Mouse (Mus musculus): ENCODE data around the gene Ftsj1. TPM values are rescaled to one million over a fixed set of nuclear protein-coding genes. Genes with fewer than 3 reads are reported as not detected.

Gene Ftsj1
- total and polyA plus RNA-seq, 3 experiments, result 17.0 to 31.6 (median 22.3) TPM

- Histone ChIP-seq H3K36me3 (replicated peaks in 1 of 2; ENCODE audit: control insufficient read depth in 1 of 2, insufficient read depth in 1 of 2, low read length in 1 of 2) (no peaks in the 10 kb centered on the region), H3K4me1 (ENCODE audit: control insufficient read depth in 1 of 2, insufficient read depth in 2 of 2) (no peaks in the 10 kb centered on the region), H3K27ac (ENCODE audit: insufficient read depth, low read depth) (no peak overlapping the region), H3K79me2 (replicated peaks; ENCODE audit: control insufficient read depth, extremely low read depth, insufficient read depth, poor library complexity, severe bottlenecking) (no peaks in the 10 kb centered on the region), H3K4me2 (ENCODE audit: insufficient read depth, low read depth, poor library complexity, severe bottlenecking) (no peak overlapping the region), H3K4me3 (replicated peaks in 1 of 3; ENCODE audit: low read depth in 2 of 3, low read length in 2 of 3, poor library complexity in 1 of 3) (no peak overlapping the region), H3K27me3 (replicated peaks) (peaks cover 41% of the 10 kb centered on the region), H3K9me3 (replicated peaks; ENCODE audit: low read length) (no peaks in the 10 kb centered on the region), H3K9ac (ENCODE audit: insufficient read depth, low read depth) (no peak overlapping the region)
- no peak for TF ChIP-seq ZNF384 (IDR thresholded peaks at IDR 0.05; ENCODE audit: low read depth, low read length)
- no peak for TF ChIP-seq ZMIZ1 (IDR thresholded peaks at IDR 0.05; ENCODE audit: low read depth, low read length)
- TF ChIP-seq ZC3H11A (IDR thresholded peaks at IDR 0.05; ENCODE audit: low read depth, low read length), result no peak
- TF ChIP-seq E2F4 (IDR thresholded peaks at IDR 0.05; ENCODE audit: insufficient replicate concordance, low read depth, low read length), result no peak
- TF ChIP-seq ETS1 (conservative IDR thresholded peaks at IDR 0.05; ENCODE audit: low read depth, low read length), result no peak
- TF ChIP-seq TBP (conservative IDR thresholded peaks at IDR 0.05; ENCODE audit: low read depth, low read length), result no peak
- no peak for TF ChIP-seq NELFE (IDR thresholded peaks at IDR 0.05; ENCODE audit: low read depth, low read length)
- no peak for TF ChIP-seq IRF4 (IDR thresholded peaks at IDR 0.05; ENCODE audit: low read depth, low read length)
- TF ChIP-seq MXI1 (IDR thresholded peaks at IDR 0.05; ENCODE audit: low read depth, low read length), result no peak
- no peak for TF ChIP-seq MAFK (IDR thresholded peaks at IDR 0.05; ENCODE audit: insufficient replicate concordance, low read length)
- DNase-seq (ENCODE audit: extremely low read depth), result no peak
- dilution Hi-C loops (cut with MboI; ENCODE audit: extremely low pct_ligation_motif_present, extremely low pct_unique_long_range_greater_than_20kb, low sequenced_read_pairs) (no loop called here), in situ Hi-C loops (cut with MboI; ENCODE audit: low pct_ligation_motif_present, low pct_unique_long_range_greater_than_20kb, low sequenced_read_pairs) (no loop called here)
Measured at GRCm38 (mm10) chrX:8207224-8207623, 45.0 kb downstream of the Ftsj1 start.

- dilution Hi-C loops (cut with MboI; ENCODE audit: extremely low pct_ligation_motif_present, extremely low pct_unique_long_range_greater_than_20kb, low sequenced_read_pairs), result no loop called here
- no peak overlapping the region for H3K27ac ChIP-seq (ENCODE audit: insufficient read depth, low read depth)
- peak overlapping the region; percentile 87 for H3K4me2 ChIP-seq (ENCODE audit: insufficient read depth, low read depth, poor library complexity, severe bottlenecking)
- H3K36me3 ChIP-seq (replicated peaks in 1 of 2; ENCODE audit: control insufficient read depth in 1 of 2, insufficient read depth in 1 of 2, low read length in 1 of 2), result no peaks in the 10 kb centered on the region
- H3K79me2 ChIP-seq (replicated peaks; ENCODE audit: control insufficient read depth, extremely low read depth, insufficient read depth, poor library complexity, severe bottlenecking), result no peaks in the 10 kb centered on the region
- H3K27me3 ChIP-seq (replicated peaks), result peaks cover 41% of the 10 kb centered on the region
- in situ Hi-C loops (cut with MboI; ENCODE audit: low pct_ligation_motif_present, low pct_unique_long_range_greater_than_20kb, low sequenced_read_pairs), result no loop called here
- peak overlapping the region; percentile 39; the same call in 1 of the 2 replicates for H3K9ac ChIP-seq (ENCODE audit: insufficient read depth, low read depth)
- H3K9me3 ChIP-seq (replicated peaks; ENCODE audit: low read length), result no peaks in the 10 kb centered on the region
- peak overlapping the region in 1 of 3 experiments; percentile 45 for H3K4me3 ChIP-seq (replicated peaks in 1 of 3; ENCODE audit: low read depth in 2 of 3, low read length in 2 of 3, poor library complexity in 1 of 3)
- TF ChIP-seq ZNF384 (IDR thresholded peaks at IDR 0.05; ENCODE audit: low read depth, low read length) (no peak), ZKSCAN1 (IDR thresholded peaks at IDR 0.05; ENCODE audit: borderline replicate concordance, low read depth, low read length) (no peak), SMC3 (IDR thresholded peaks at IDR 0.05; ENCODE audit: low read depth, low read length) (no peak), TBP (conservative IDR thresholded peaks at IDR 0.05; ENCODE audit: low read depth, low read length) (no peak), GABPA (IDR thresholded peaks at IDR 0.05; ENCODE audit: insufficient replicate concordance, low read depth, low read length) (no peak), MXI1 (IDR thresholded peaks at IDR 0.05; ENCODE audit: low read depth, low read length) (no peak), HCFC1 (IDR thresholded peaks at IDR 0.05; ENCODE audit: low read depth, low read length) (no peak), MEF2A (IDR thresholded peaks at IDR 0.05; ENCODE audit: borderline replicate concordance, low read depth, low read length) (no peak), KAT2A (IDR thresholded peaks at IDR 0.05; ENCODE audit: insufficient replicate concordance, low read length) (no peak), USF2 (conservative IDR thresholded peaks at IDR 0.05; ENCODE audit: low read depth, low read length) (no peak), MAFK (IDR thresholded peaks at IDR 0.05; ENCODE audit: insufficient replicate concordance, low read length) (no peak), MAZ (IDR thresholded peaks at IDR 0.05; ENCODE audit: low read depth, low read length) (no peak), RCOR1 (conservative IDR thresholded peaks at IDR 0.05; ENCODE audit: low read depth, low read length) (no peak), RAD21 (IDR thresholded peaks at IDR 0.05; ENCODE audit: low read depth, low read length) (no peak), MYC (IDR thresholded peaks at IDR 0.05; ENCODE audit: low read depth, low read length) (no peak), NRF1 (IDR thresholded peaks at IDR 0.05; ENCODE audit: low read depth, low read length) (no peak), JUND (conservative IDR thresholded peaks at IDR 0.05; ENCODE audit: low read depth, low read length) (no peak), JUN (IDR thresholded peaks at IDR 0.05; ENCODE audit: insufficient read depth, low read depth, low read length) (no peak), NELFE (IDR thresholded peaks at IDR 0.05; ENCODE audit: low read depth, low read length) (no peak), POLR2A (IDR thresholded peaks at IDR 0.05; ENCODE audit: low read depth, low read length) (no peak)
- no peak for DNase-seq (ENCODE audit: extremely low read depth)
- no peaks in the 10 kb centered on the region for H3K4me1 ChIP-seq (ENCODE audit: control insufficient read depth in 1 of 2, insufficient read depth in 2 of 2)
Measured at GRCm38 (mm10) chrX:8206694-8207197, 45.5 kb downstream of the Ftsj1 start.
